Mouse (Mus musculus) G1E (cell line): ENCODE data around the gene Mtrr. TPM values are rescaled to one million over a fixed set of nuclear protein-coding genes. Genes with fewer than 3 reads are reported as not detected.

ENCODE experiments used
- ATAC-seq: 2 replicates; pipeline ENCODE4 v1.8.0; 2016; ENCODE audit warnings: mild to moderate bottlenecking; ENCODE audit not compliant: insufficient number of reproducible peaks, poor library complexity, low FRiP score, severe bottlenecking; ENCODE audit errors: extremely low read depth
- DNase-seq: peaks from one replicate; pipeline ENCODE4 v3.0.0; 2012; ENCODE audit warnings: low spot score
- H3K27me3 ChIP-seq: 2 replicates; pipeline ENCODE4 v1.6.1; 2012; ENCODE audit warnings: mild to moderate bottlenecking, low read length, inconsistent platforms; ENCODE audit not compliant: insufficient read depth
- H3K36me3 ChIP-seq: replicated peaks from 2 replicates; pipeline ENCODE3; 2012; ENCODE audit warnings: mild to moderate bottlenecking, inconsistent platforms
- H3K4me1 ChIP-seq: 2 replicates; pipeline ENCODE4 v1.6.1; 2012; ENCODE audit warnings: low read depth, low read length, inconsistent platforms, mixed read lengths; ENCODE audit not compliant: insufficient read depth
- H3K4me3 ChIP-seq: 2 replicates; pipeline ENCODE4 v1.5.1; 2012; ENCODE audit warnings: low read depth, mild to moderate bottlenecking, inconsistent platforms, low read length, moderate library complexity, mixed read lengths
- H3K9me3 ChIP-seq: replicated peaks from 2 replicates; pipeline ENCODE4 v1.6.1; 2012; ENCODE audit warnings: inconsistent platforms
- CTCF ChIP-seq: IDR thresholded peaks from 2 replicates; pipeline ENCODE4 v1.5.1; 2012; ENCODE audit warnings: low read depth, low read length, inconsistent platforms, mixed read lengths
- GATA1 ChIP-seq: IDR thresholded peaks from 2 replicates; pipeline ENCODE4 v1.6.1; 2012; ENCODE audit warnings: borderline replicate concordance, low read length, inconsistent platforms, mixed read lengths
- GATA2 ChIP-seq: IDR thresholded peaks from 2 replicates; pipeline ENCODE4 v1.6.1; 2012; ENCODE audit warnings: low read depth, low read length, inconsistent platforms, borderline replicate concordance
- POLR2AphosphoS5 ChIP-seq: IDR thresholded peaks from 2 replicates; pipeline ENCODE4 v1.6.1; 2012; ENCODE audit warnings: low read depth, low read length, inconsistent platforms; ENCODE audit not compliant: insufficient replicate concordance
- TAL1 ChIP-seq: conservative IDR thresholded peaks from 2 replicates; pipeline ENCODE4 v1.6.1; 2012; ENCODE audit warnings: low read depth, low read length, inconsistent platforms, mixed read lengths
- polyA plus RNA-seq: library from polyadenylated mRNA; stranded (reverse); fragments of >175 nt; gene quantifications from 2 replicates; pipeline ENCODE4 v1.2.3, GENCODE M21; 2012
- total RNA-seq, 2 experiments: library from RNA; stranded (forward) in 1 of 2; stranded (reverse) in 1 of 2; fragments of 200-1000 nt in 1 of 2; fragments of >200 nt in 1 of 2; fragmentation: Nextera tagmentation in 1 of 2; gene quantifications; 2 replicates each; pipeline ENCODE4 v1.2.3; 2014 to 2017

The Mtrr gene
- total RNA-seq (2014; fragmentation: Nextera tagmentation) (27.4 and 28.1 TPM in 2 replicates), total RNA-seq (2017) (19.6 and 20.7 TPM in 2 replicates), polyA plus RNA-seq (8.0 and 10.1 TPM in 2 replicates)

DNA sequence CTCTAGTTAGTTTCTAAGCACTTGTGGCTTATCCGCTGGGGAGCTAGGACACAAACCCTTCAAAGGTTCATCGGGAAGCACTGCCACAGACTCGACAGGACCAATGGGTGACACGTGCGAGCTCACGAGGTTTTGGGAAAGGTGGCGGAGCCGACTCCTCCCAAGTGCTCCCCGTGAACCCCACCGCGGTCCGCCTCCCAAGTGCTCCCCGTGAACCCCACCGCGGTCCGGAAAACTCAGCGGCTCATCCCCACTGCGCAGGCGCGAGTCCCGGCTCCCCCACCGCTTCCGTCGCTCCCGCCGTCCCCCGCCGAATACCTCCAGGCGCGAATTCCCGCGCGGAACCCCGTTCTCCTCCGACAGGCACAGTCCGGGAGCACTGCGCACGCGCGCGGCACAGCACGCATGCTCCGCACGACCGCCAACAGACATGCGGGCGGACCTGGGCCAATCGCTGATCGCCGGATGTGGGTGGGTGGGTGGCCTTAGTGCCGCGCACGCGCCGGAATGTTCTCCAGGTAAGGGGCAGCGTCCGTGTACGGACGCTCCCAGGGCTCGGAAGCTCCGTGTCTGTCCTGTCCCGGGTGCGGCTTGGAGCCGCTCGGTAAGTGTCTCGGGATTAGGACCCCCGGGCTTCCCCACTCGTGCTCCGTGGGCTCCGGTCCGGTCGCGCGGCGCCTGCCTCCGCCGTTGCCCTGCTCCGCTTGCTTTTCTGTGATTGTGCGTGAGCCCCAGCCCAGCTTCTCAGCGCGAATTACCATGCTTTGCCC is at the start of gene Mtrr, which contains the start of gene Fastkd3:
Gene Mtrr (minus strand): TSS at position 403 of the 770 bp plus-strand sequence.
Gene Fastkd3 (plus strand): TSS at position 488 of the 770 bp plus-strand sequence.
- H3K36me3 ChIP-seq: peaks cover 68% of the 10 kb centered on the region
- peaks cover 47% of the 10 kb centered on the region for H3K4me1 ChIP-seq
- DNase-seq: peak; percentile 87
- no peak for TF ChIP-seq TAL1
- TF ChIP-seq CTCF: no peak
- TF ChIP-seq POLR2AphosphoS5: no peak
- TF ChIP-seq GATA2: no peak
- no peak for TF ChIP-seq GATA1
- no peaks in the 10 kb centered on the region for H3K27me3 ChIP-seq
- no peaks in the 10 kb centered on the region for H3K9me3 ChIP-seq
- peak within 1 kb of the TSS; percentile 76 for H3K4me3 ChIP-seq
- peak; percentile 79 for ATAC-seq

GRCm38 (mm10) chr13:68627041-68627440 is 45.1 kb upstream of the Mtrr start:
- Histone ChIP-seq H3K9me3 (peaks cover 35% of the 10 kb centered on the region), H3K4me1 (no peaks in the 10 kb centered on the region), H3K27me3 (no peaks in the 10 kb centered on the region), H3K36me3 (no peaks in the 10 kb centered on the region), H3K4me3 (no peak overlapping the region)
- ATAC-seq (no peak), DNase-seq (no peak)
- TF ChIP-seq CTCF (no peak), GATA2 (no peak), POLR2AphosphoS5 (no peak), GATA1 (no peak)

DNA sequence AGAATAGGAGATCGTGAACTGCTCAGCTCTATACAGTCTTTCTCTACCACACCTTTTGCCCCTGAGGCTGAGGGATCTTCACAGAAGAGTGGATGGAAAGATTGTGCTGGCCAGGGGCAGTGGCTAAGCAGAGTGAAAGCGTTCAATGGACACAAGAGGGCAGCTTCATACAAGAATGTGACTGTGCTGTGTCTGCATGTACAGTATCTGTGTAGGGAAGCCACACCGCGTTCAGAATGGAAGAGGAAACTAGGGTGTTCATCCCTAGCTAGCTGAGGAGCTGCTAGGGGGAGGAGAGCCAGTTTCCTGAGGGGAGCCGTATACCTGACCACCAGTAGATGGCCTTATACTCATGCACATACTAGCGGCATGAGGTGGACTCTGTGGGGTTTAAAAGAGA is 40.8 kb upstream of the Mtrr start:
- no peak for TF ChIP-seq GATA1
- no peak for TF ChIP-seq POLR2AphosphoS5
- no peak for TF ChIP-seq CTCF
- no peak for TF ChIP-seq GATA2
- TF ChIP-seq TAL1: no peak
- Histone ChIP-seq H3K4me1 (no peaks in the 10 kb centered on the region), H3K36me3 (no peaks in the 10 kb centered on the region), H3K27me3 (no peaks in the 10 kb centered on the region), H3K4me3 (no peak overlapping the region), H3K9me3 (peaks cover 20% of the 10 kb centered on the region)
- ATAC-seq (no peak), DNase-seq (no peak)

GRCm38 (mm10) chr13:68607652-68608405 is 25.9 kb upstream of the Mtrr start:
- no peaks in the 10 kb centered on the region for H3K27me3 ChIP-seq

DNA sequence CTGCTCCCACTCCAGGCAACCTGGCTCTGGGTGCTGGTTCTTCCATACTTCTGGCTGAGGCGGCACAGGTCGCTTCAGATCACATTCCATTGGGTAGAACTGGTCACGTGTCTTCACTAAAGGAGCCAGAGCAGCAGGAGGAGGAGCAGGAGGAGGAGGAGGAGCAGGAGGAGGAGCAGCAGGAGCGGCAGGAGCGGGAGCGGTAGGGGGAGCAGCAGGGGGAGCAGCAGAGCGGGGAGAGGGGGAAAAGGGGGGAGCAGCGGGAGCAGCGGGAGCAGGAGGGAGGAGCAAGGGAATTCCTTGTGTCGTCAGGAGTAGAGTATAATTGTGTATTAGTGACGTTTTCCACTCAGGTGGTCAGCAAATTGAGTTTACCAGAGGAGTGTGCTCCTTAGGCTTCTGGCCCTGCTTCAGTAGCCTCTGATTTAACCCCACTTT is 23.8 kb upstream of the Mtrr start:
- no peak for ATAC-seq
- DNase-seq: no peak
- Histone ChIP-seq H3K27me3 (no peaks in the 10 kb centered on the region), H3K9me3 (peaks cover 4% of the 10 kb centered on the region; the same call in 1 of the 2 replicates), H3K4me3 (no peak overlapping the region), H3K4me1 (no peaks in the 10 kb centered on the region), H3K36me3 (no peaks in the 10 kb centered on the region)
- no peak for TF ChIP-seq POLR2AphosphoS5
- no peak for TF ChIP-seq GATA1
- TF ChIP-seq CTCF: no peak
- TF ChIP-seq GATA2: no peak
- TF ChIP-seq TAL1: no peak

More at GRCm38 (mm10) chr13:68607652-68608405, 25.9 kb upstream of the Mtrr start:
- ATAC-seq: no peak
- no peak for TF ChIP-seq GATA2
- no peaks in the 10 kb centered on the region for H3K4me1 ChIP-seq
- H3K4me3 ChIP-seq: no peak overlapping the region
- no peak for DNase-seq
- no peaks in the 10 kb centered on the region for H3K36me3 ChIP-seq
- H3K9me3 ChIP-seq: peaks cover 8% of the 10 kb centered on the region

- ATAC-seq: no peak
- Histone ChIP-seq H3K36me3 (no peaks in the 10 kb centered on the region), H3K27me3 (no peaks in the 10 kb centered on the region), H3K4me1 (no peaks in the 10 kb centered on the region), H3K9me3 (no peaks in the 10 kb centered on the region; the same call in 1 of the 2 replicates), H3K4me3 (no peak overlapping the region)
- TF ChIP-seq POLR2AphosphoS5 (no peak), GATA2 (no peak), GATA1 (no peak), TAL1 (no peak), CTCF (no peak)
- DNase-seq: no peak
Measured at GRCm38 (mm10) chr13:68603085-68603484, 21.1 kb upstream of the Mtrr start.
